Mouse (Mus musculus): ENCODE results near the gene Cd81.

DNA sequence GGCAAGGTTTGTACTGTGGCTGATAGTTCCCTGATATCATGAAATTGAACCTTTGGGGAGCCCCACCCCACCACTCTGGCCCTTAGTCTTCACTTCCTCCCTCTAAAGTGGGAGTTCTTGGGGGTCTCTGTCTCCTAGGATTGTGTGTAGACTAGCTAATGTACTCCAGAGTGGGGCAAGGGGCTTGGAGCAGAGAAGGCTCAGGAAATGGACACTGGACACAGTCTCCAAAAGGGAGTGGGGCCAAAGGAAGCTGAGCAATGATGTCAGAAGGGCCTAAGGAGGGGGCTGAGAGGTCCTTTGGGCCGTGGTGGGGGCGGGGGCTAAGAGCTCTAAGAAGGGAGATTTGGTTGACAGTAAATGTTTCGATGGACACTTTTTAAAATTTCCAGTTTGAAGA is 2.5 kb downstream of the Cd81 start:
- TF ChIP-seq CTCF (IDR thresholded peaks at IDR 0.05; ENCODE audit: control insufficient read depth, insufficient read depth, insufficient read length) (no peak), MAX (IDR thresholded peaks at IDR 0.05) (no peak)

All from C2C12 (cell line).